Mouse (Mus musculus) embryonic stem cell, embryonic (primary cell): ENCODE data around the gene Farsa.

Source experiments
- CTCF ChIA-PET, 4 experiments: fragments of 300-600 bp in 2 of 4; fragments of 350-600 bp in 2 of 4; sonication (Branson Sonifier 250); formaldehyde crosslinking; loops; one replicate each; lab custom pipeline; 2022; ENCODE audit warnings: inconsistent platforms in 2 of 4; lab: Charles Lee
- POLR2A ChIA-PET, 4 experiments: fragments of 300-600 bp in 2 of 4; fragments of 350-600 bp in 2 of 4; sonication (Branson Sonifier 250); formaldehyde crosslinking; loops; one replicate each; lab custom pipeline; 2022; ENCODE audit warnings: antibody characterized with exemption in 4 of 4, inconsistent platforms in 1 of 4; lab: Charles Lee

Gene Farsa

DNA sequence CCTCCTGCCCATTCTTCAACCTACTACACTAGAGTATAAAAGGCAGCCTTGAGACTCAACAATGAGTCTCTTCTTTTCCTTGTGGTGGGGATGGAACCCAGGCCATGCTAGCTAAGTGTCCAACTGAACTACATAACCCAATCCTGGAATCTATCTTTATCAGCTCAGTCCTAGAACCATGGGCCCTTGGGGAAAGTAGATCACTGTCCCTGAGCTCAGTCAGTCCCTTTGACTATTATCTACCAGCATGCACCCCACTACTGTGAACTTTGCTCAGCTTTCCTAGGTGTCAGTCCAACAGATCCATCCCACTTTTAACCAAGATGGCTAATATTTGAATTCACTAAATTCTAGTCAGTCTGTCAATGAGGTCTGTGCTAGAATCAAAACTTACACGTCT, 15.3 kb upstream of the Farsa start:
- POLR2A ChIA-PET = interaction anchor here (0.6 to 26.4 kb wide), 46 partner anchors 9 to 775 kb away, joined by 3 to 705 read pairs (median 6); partner anchors contain the start of genes Farsa (in 4 of the 4), Syce2 (in 3 of the 4), Gcdh (in 2 of the 4) and Dand5 (in 1 of the 4)
- CTCF ChIA-PET = interaction anchor here in 2 of 4 experiments (0.9 to 1.7 kb wide), 6 partner anchors 19 to 154 kb away, joined by 3 to 9 read pairs (median 4); partner anchors contain the start of genes Dand5 (in 1 of the 2), Nacc1 (in 1 of the 2) and Syce2 (in 1 of the 2)

DNA sequence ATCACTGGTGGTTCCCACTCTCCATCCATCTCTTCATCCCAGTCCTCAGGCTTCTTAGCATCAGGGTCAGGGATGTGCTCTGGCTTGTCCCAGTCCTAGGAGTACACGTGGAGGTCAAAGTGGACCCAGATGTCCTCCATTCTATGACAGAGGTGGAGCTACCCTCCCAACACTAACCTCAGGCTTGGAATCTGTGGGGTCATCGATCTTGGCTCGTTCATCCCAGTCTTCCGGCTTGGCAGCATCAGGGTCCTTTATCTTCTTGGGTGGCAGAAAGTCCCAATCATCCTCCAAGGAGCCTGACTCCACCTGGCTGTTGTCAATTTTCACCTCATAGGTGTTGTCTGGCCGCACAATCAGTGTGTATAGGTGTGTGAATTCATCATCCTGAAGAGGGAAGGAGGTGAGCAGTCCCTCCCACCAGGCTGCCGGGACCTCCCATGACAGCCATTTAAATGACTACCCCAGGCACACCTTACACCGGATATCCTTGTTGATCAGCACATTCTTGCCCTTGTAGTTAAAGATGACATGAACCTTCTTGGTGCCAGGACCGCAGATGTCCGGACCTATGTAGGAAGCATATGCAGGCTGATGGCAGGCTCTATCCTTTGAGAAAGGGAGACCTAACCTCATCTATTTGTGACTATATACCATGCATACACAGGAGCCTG, 12.3 kb upstream of the Farsa start:
- ChIA-PET POLR2A (interaction anchor here in 3 of 4 experiments (0.6 to 26.4 kb wide), 18 partner anchors 9 to 238 kb away, joined by 3 to 705 read pairs (median 15); partner anchors contain the start of genes Farsa (in 3 of the 3), Syce2 (in 3 of the 3), Dand5 (in 2 of the 3) and Gadd45gip1 (in 2 of the 3)), CTCF (no interaction called here)

DNA sequence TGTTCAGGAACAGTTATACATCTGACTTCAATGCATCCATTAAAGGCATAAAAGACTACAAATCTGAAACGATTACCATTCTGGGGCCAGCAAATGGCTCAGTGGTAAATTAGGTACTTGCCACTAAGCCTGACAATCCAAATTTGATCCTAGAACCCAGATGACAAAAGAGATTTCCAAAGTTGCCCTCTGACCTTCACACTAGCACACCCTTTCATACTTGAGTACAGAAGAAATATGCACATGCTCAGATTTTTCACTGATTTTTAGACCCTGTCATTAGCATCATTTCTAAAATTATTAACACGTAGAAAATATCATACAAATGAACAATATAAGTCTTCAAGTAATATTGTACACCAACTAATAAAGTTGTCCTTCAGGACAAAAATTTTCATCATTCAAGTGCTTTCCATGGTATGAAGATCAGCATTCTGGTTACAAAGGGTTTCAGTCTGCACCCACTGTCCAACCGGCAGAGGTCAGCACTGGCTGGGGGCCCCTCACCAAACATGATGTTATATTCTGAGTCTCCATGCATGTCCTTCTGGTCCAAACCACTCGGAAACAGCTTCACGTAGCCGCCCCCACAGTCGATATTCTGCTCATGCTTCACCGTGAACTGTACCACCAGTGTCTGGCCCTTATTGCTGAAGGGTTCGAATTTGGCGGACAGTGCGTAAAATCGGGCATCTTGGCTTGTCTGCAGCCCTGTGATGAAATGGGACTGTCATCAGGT, 11.3 kb upstream of the Farsa start:
- ChIA-PET POLR2A (interaction anchor here (0.6 to 26.4 kb wide), 72 partner anchors 10 to 344 kb away, joined by 3 to 705 read pairs (median 8); partner anchors contain the start of genes Farsa (in 3 of the 4), Gcdh (in 3 of the 4), Syce2 (in 3 of the 4) and Dand5 (in 2 of the 4)), CTCF (interaction anchor here in 3 of 4 experiments (0.5 to 3.0 kb wide), 4 partner anchors 12 to 108 kb away, joined by 3 to 9 read pairs (median 4); partner anchors contain the start of gene Farsa (in 1 of the 3))

DNA sequence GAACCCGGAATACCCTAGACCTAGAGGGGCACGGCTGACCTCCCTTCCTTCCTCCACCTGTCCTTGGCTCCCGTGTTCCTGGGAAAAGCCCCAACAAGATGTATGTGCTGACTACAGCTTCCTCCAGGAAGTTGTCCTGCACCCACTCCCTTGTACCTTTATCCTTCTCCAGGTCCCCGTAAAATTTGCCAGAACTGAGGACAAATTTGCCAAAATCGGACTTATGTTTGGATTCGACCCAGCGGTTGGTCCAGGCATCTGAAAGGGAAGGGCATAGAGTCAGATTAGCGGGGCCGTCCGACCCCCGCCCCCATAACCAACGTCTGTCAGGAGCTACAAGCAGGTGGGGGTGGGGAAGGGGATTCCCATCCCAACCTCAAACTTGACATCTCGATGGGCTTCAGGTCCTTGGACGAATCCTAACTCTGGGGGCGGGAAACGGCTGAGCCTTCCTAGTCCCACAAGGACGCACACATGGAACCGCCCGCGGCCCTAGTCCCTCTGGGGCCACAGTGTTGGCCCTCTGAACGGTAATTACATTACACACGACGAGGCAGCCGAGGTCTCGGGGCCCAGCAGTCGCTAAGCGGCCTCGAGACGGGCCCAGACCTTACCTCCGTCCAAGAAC, 10.6 kb upstream of the Farsa start:
- POLR2A ChIA-PET = interaction anchor here (0.6 to 26.4 kb wide), 142 partner anchors 8 to 780 kb away, joined by 3 to 705 read pairs (median 6); partner anchors contain the start of genes Farsa (in 4 of the 4), Dhps (in 3 of the 4), Dnase2a (in 3 of the 4) and Gadd45gip1 (in 3 of the 4)
- CTCF ChIA-PET = interaction anchor here (0.5 to 3.0 kb wide), 9 partner anchors 11 to 159 kb away, joined by 3 to 9 read pairs (median 5); partner anchors contain the start of genes Farsa (in 1 of the 4) and Nacc1 (in 1 of the 4)

DNA sequence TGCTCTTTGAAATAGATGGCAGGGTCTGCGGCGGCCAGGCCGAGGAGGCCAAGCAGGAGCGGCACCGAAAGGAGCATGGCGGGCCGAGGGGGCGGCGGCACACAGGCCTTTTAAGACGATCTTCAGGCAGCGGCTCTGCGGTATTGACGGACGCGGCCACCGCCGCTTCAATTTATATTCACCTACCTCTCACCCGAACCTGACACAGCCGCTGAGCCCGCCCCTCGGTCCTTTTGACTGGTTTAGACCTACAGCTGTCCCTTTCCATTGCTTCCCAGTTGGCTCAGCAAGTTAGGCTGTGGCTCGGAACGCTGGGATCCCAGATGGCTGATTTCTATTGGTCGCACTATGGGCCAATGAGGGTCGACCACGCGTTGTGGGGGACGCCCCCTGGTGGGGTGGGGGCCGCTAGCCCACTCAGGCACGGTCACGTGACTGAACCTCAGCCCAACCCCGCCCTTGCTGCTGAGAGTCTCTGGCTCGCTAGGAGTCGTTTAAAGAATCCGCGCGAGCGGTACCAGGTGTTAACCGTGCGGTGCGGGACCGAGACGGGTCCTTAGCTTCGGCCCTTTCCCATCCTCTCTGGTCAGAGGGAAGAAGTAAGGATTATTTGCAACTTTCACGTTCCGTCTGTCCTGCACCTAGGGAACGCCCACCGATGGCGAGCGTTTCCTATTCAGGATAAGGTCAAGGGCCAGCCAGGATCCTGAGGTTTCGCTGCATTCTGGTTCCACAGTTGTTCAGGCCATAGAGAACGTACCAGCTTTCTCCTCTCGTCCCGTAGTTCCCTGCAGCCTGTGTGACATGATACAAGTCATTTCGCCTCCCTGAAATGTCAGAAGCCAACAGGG, 9.8 kb upstream of the Farsa start, which contains the start of gene Calr:
Calr (minus strand) TSS at position 213 of the 851 bp plus-strand sequence.
- ChIA-PET CTCF (interaction anchor here (0.6 to 3.0 kb wide), 10 partner anchors 10 to 160 kb away, joined by 3 to 9 read pairs (median 4); partner anchors contain the start of genes Farsa (in 1 of the 4) and Nacc1 (in 1 of the 4)), POLR2A (interaction anchor here (0.5 to 26.4 kb wide), 185 partner anchors 8 to 781 kb away, joined by 3 to 705 read pairs (median 5); partner anchors contain the start of genes Farsa (in 4 of the 4), Syce2 (in 4 of the 4), Dhps (in 3 of the 4) and Dnase2a (in 3 of the 4))

DNA sequence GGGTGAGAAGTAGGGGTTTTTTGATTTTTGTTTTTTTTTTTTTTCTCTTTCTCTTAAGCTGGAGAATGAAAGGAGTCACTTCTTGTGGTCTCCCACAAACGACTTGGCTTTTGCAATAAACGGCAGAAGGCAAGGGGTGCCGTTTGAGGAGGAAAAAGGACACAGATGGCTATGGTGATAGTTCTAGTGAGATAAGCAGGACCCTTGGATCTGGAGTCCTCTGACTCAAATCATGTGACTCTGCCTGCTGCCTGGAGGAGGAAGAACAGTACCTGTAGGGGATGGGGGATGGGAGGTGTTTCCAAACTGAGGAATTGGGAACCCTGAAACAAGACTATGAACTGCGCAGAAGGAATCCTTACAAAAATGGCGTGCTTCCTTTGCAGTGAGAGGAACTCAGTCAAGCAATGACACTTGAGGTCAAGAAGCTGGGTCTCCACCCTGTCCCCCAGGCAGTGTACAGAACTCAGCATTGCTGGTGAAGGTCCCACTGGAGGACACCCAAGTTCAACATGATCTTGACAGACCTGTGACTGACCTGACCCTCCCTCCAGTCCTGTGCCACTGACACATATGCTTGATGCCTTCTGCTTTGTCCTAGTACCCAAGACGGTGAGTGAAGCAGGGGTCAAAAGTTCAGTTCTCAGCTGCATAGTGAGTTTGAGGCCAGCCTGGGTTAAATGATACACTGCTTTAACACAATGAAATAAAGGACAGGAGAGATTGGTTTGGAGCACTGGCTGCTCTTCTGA, 8.9 kb upstream of the Farsa start:
- POLR2A ChIA-PET = interaction anchor here (0.5 to 26.4 kb wide), 117 partner anchors 9 to 828 kb away, joined by 3 to 705 read pairs (median 7); partner anchors contain the start of genes Farsa (in 4 of the 4), Syce2 (in 4 of the 4), Gcdh (in 3 of the 4) and Dand5 (in 2 of the 4)
- CTCF ChIA-PET = interaction anchor here in 3 of 4 experiments (0.6 to 3.0 kb wide), 6 partner anchors 9 to 142 kb away, joined by 3 to 9 read pairs (median 5); partner anchors contain the start of genes Farsa (in 1 of the 3) and Syce2 (in 1 of the 3)

DNA sequence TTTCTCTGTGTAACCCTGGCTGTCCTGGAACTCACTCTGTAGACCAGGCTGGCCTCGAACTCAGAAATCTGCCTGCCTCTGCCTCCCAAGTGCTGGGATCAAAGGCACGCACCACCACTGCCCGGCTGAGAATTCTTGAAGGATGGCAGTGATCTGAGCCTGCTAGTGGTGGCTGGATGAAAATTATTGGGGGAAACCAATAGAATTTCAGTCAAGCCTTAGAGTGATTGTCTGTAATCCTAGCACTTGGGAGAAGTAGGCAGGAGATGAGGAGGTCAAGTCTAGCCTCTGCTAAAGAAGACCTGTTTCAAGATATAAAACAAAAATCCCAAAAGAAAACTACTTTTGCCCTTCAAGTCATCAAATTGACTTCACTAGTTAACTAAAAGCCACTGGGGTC, 355 bp upstream of the Farsa start:
- ChIA-PET POLR2A (interaction anchor here (0.6 to 23.0 kb wide), 59 partner anchors 9 to 586 kb away, joined by 3 to 705 read pairs (median 5); partner anchors contain the start of genes Calr (in 4 of the 4), Rad23a (in 4 of the 4), Syce2 (in 4 of the 4) and Tnpo2 (in 3 of the 4)), CTCF (interaction anchor here in 3 of 4 experiments (0.6 to 1.8 kb wide), 8 partner anchors 9 to 140 kb away, joined by 3 to 9 read pairs (median 4); partner anchors contain the start of genes Calr (in 1 of the 3) and Dnase2a (in 1 of the 3))

DNA sequence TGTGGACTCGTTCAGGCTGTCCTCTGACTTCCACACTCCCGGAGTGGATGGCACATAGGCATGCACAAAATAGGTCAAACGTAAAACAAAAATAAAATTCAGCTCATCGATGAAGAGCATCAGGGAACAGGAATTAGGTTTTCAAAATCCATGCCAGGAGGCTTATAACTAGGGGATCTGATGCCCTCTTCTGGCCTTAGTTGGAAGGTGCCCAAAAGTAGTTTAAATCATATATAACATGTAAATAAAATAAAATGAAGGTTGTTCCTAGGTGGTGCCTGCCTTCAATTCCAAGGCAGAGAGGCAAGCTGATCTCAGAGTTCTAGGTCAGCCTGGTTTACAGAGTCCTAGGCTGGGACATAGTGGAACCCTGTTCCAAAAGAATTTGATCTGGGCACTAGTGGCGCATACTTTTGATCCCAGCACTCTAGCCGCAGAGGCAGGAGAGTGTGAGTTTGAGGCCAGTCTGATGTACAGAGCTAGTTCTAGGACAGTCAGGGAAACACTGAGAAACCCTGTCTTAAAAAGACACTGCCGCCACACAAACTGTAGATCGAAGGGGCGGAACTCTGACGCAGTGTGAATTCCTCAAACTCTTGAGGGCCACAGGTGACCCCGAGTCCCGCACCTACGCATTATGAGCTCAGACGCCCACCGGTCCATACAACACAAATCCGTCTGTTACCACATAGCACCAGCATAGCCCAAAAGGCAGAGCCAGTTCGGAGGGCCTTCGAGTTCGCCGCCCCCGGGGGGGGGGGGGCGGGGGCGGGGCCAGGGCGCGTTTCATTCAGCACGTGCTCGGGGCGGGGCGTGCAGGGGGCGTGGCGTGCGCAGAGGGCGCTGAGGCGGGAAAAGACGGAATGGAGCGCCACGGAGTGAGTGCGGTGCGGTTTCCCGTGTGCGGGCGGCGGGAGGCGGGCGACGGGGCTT, 14.9 kb downstream of the Farsa start, which contains the start of gene Syce2:
Syce2 (plus strand) TSS at position 736 of the 933 bp plus-strand sequence.
- ChIA-PET POLR2A (interaction anchor here (0.7 to 23.0 kb wide), 58 partner anchors 7 to 1785 kb away, joined by 3 to 705 read pairs (median 5); partner anchors contain the start of genes Calr (in 4 of the 4), Farsa (in 4 of the 4), Gcdh (in 3 of the 4) and Rad23a (in 3 of the 4)), CTCF (interaction anchor here in 3 of 4 experiments (0.6 to 2.7 kb wide), 18 partner anchors 8 to 508 kb away, joined by 3 to 18 read pairs (median 4); partner anchors contain the start of genes Farsa (in 1 of the 3), Gcdh (in 1 of the 3), Klf1 (in 1 of the 3) and Rad23a (in 1 of the 3))

DNA sequence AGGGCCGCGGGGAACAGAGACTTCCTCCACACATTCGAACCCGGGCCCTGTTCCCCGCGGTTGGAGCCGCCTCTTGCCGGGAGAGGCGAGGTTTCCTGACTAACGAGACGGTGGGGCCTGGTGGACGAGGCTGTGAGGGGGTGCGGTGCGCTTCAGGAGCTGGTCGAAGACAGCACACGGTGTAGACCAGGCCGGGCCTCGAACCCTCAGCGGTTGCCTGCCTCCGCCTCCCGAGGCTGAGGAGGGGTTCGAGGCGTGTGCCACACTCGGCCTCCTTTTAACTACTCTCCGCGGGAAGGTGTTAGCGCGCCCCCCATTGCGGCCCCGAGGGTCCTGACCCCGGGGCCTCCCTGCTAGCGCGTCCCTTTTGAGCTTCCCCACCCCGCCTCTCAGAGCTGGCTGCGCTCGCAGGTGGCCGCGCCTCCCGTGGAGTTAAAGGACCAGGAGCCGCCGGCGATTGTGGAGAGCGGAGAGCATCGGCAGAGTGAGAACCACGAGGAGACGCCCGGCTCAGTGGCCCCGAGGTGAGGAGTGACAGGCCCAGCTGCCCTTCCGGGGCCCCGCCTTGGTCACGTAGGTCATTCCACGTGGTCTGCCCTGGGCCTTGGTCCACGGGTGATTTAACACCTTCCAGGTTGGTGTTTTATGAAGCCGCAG, 15.6 kb downstream of the Farsa start:
- POLR2A ChIA-PET = interaction anchor here (0.7 to 23.0 kb wide), 47 partner anchors 8 to 426 kb away, joined by 3 to 705 read pairs (median 5); partner anchors contain the start of genes Calr (in 4 of the 4), Farsa (in 4 of the 4), Gcdh (in 3 of the 4) and Rad23a (in 3 of the 4)
- CTCF ChIA-PET = interaction anchor here in 3 of 4 experiments (0.9 to 2.7 kb wide), 13 partner anchors 9 to 169 kb away, joined by 3 to 18 read pairs (median 5); partner anchors contain the start of genes Farsa (in 1 of the 3), Gcdh (in 1 of the 3), Klf1 (in 1 of the 3) and Rad23a (in 1 of the 3)

DNA sequence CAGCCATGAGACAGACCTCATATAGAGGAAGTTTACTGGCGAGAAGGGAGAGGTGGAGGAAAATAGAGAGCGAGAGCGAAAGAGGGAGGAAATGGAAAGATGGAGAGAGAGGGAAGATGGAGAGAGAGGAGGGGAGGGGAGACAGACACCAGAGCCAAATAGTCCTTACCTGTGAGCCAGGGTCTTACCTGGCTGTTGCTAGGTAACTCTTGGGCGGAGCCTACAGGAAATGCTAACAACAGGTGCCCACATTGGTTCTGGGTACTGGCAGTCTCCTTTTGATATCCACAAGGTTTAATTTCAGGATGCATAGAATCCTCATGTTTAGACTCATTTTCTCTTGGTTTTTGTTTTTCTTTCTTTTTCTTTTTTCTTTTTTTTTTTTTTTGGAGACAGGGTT, 16.2 kb downstream of the Farsa start:
- ChIA-PET CTCF (interaction anchor here in 3 of 4 experiments (1.3 to 2.7 kb wide), 6 partner anchors 10 to 57 kb away, joined by 5 to 18 read pairs (median 7); partner anchors contain the start of genes Gcdh (in 1 of the 3) and Klf1 (in 1 of the 3)), POLR2A (interaction anchor here (0.7 to 23.0 kb wide), 25 partner anchors 9 to 198 kb away, joined by 3 to 705 read pairs (median 11); partner anchors contain the start of genes Calr (in 3 of the 4), Farsa (in 2 of the 4), Gadd45gip1 (in 2 of the 4) and Gcdh (in 2 of the 4))

DNA sequence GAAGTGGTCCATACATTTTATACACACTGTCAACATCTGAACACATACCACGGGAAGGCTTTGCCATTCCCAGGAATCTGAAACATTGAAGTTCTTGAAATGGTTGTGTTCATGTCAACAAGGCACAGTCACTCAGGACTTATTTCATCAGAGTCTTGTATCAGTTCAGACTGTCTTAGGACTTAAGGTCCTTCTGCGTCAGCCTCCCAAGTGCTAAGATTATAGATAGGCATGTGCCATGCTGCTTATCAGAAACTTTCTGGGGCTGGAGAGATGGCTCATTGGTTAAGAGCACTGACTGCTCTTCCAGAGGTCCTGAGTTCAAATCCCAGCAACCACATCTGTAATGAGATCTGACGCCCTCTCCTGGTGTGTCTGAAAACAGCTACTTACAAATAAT, 17.6 kb downstream of the Farsa start:
- ChIA-PET CTCF (no interaction called here), POLR2A (interaction anchor here in 2 of 4 experiments (1.0 to 23.0 kb wide), 8 partner anchors 9 to 41 kb away, joined by 3 to 705 read pairs (median 5); partner anchors contain the start of genes Calr (in 2 of the 2), Gadd45gip1 (in 2 of the 2), Rad23a (in 2 of the 2) and Gcdh (in 1 of the 2))

DNA sequence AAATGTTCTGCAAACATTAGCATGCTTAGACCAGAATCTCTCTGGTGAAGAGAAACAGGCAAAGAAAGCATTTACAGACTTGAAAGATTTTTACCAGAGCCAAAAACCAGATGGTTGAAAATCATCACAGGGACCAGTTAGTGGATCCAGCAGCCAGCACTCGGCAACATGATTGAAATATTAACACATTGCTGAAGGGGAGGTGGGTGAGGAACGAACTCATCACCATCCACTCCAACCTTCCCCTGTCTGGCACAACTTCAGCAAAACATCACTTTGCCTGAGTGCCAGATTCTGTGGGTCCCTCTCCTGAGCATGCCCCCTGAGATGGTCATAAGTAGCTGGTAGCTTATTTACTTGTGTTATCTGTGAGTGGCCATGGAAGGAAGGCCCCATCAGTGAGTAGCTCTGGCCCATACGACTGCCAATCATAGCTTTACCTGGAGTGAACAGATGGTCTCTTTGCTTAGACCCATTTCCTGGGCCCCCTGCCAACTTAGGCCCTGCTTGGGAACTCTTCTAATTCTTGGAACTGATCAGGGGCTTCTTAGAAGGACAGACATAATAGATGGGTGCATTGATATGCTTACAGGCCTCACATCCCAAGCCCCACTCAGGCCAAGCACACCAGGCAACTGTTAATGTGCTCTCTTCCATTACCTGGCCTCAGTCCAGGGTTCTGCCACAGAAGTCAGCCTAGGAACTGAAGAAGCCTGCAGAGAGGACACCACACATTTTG, 20.7 kb downstream of the Farsa start:
- ChIA-PET POLR2A (interaction anchor here (0.7 to 3.2 kb wide), 24 partner anchors 12 to 194 kb away, joined by 3 to 12 read pairs (median 4); partner anchors contain the start of genes Calr (in 3 of the 4), Dhps (in 1 of the 4), Dnase2a (in 1 of the 4) and Farsa (in 1 of the 4)), CTCF (interaction anchor here in 2 of 4 experiments (0.7 to 1.5 kb wide), 4 partner anchors 26 to 168 kb away, joined by 3 to 6 read pairs (median 3); no protein-coding TSS in a partner anchor)
